Mouse (Mus musculus) embryonic facial prominence, embryonic 11.5 days (tissue): ENCODE results near the gene Efr3b. TPM values are rescaled to one million over a fixed set of nuclear protein-coding genes. Genes with fewer than 3 reads are reported as not detected.

Source experiments
- ATAC-seq: fragments of 200-750 bp; cut with Nextera tagmentation; replicated peaks from 2 replicates; pipeline ENCODE4 v1.8.0; 2017; ENCODE audit warnings: low read depth; ENCODE audit not compliant: insufficient number of reproducible peaks, low FRiP score, low TSS enrichment
- DNase-seq: peaks from one replicate; pipeline ENCODE4 v3.0.0-alpha.2; 2015; ENCODE audit warnings: low spot score
- H3K27ac ChIP-seq: fragments of 300-500 bp; sonication (generic); replicated peaks from 2 replicates; pipeline ENCODE4 v1.5.1; 2014; ENCODE audit warnings: mild to moderate bottlenecking, low read depth, low read length, control low read depth
- H3K27me3 ChIP-seq: fragments of 300-500 bp; sonication (generic); 2 replicates; pipeline ENCODE4 v1.6.1; 2014; ENCODE audit warnings: mild to moderate bottlenecking, low read length, moderate library complexity, mixed read lengths; ENCODE audit not compliant: control insufficient read depth, insufficient read depth
- H3K36me3 ChIP-seq: fragments of 300-500 bp; sonication (generic); replicated peaks from 2 replicates; pipeline ENCODE4 v1.6.1; 2014; ENCODE audit warnings: low read depth, mild to moderate bottlenecking, low read length, moderate library complexity, mixed read lengths; ENCODE audit not compliant: control insufficient read depth, insufficient read depth
- H3K4me1 ChIP-seq: fragments of 300-500 bp; sonication (generic); 2 replicates; pipeline ENCODE4 v1.6.1; 2014; ENCODE audit warnings: low read length, mixed read lengths; ENCODE audit not compliant: control insufficient read depth, insufficient read depth
- H3K4me2 ChIP-seq: fragments of 300-500 bp; sonication (generic); 2 replicates; pipeline ENCODE4 v1.6.1; 2014; ENCODE audit warnings: low read depth, mild to moderate bottlenecking, control low read depth, low read length, moderate library complexity
- H3K4me3 ChIP-seq: fragments of 300-500 bp; sonication (generic); 2 replicates; pipeline ENCODE4 v1.5.1; 2014; ENCODE audit warnings: low read depth, low read length, control low read depth
- H3K9ac ChIP-seq: fragments of 300-500 bp; sonication (generic); replicated peaks from 2 replicates; pipeline ENCODE4 v1.6.1; 2014; ENCODE audit warnings: mild to moderate bottlenecking, control low read depth, low read length
- H3K9me3 ChIP-seq: fragments of 300-500 bp; sonication (generic); replicated peaks from 2 replicates; pipeline ENCODE4 v1.6.1; 2016; ENCODE audit warnings: mild to moderate bottlenecking, low read length, inconsistent platforms, mixed read lengths; ENCODE audit not compliant: control insufficient read depth
- WGBS: fragments of 180-500 bp; shearing (Covaris S2); extraction: QIAGEN DNeasy Blood & Tissue Kit; methylation state at CpG from one replicate; pipeline ENCODE4 v1.1.7; 2014; 5-methylcytosine and 5-hydroxymethylcytosine counted together
- polyA plus RNA-seq: library from polyadenylated mRNA; unstranded; fragments of >200 nt; fragmentation: Nextera tagmentation; extraction: Ambion mirVana; gene quantifications from 2 replicates; pipeline ENCODE4 v1.2.1, GENCODE M21; 2014

Gene Efr3b
- polyA plus RNA-seq, 1 experiment from 2014 or later = 5.0 TPM

- Histone ChIP-seq H3K4me3 (no peak overlapping the region), H3K9me3 (no peaks in the 10 kb centered on the region), H3K4me1 (no peaks in the 10 kb centered on the region), H3K27ac (no peak overlapping the region), H3K4me2 (no peak overlapping the region), H3K9ac (no peak overlapping the region), H3K36me3 (no peaks in the 10 kb centered on the region), H3K27me3 (no peaks in the 10 kb centered on the region)
- 90% methylated on average over 5 of the region's 5 CpGs for WGBS
- ATAC-seq (no peak), DNase-seq (no peak)
Observed at GRCm38 (mm10) chr12:4000406-4000805, 38.3 kb downstream of the Efr3b start.

DNA sequence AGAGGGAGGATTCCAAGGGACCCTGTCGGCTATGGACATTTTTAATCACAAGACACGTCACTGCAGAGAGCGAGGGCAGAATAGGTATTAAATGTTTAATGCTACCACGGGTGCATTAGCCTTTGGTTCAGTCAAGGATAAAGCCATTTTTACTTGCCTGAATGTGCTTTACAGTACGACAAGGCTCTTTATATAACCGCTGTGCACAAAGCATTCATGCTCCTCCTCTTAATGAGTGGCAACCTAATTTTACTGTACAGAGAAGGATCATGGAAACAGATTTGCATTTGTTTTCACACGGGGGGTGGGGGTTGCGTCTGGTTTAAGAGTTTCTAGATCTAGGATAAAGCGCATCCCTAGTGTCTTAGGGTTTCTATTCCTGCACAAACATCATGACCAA lies 42.0 kb downstream of the Efr3b start:
- Histone ChIP-seq H3K4me2 (no peak overlapping the region), H3K4me3 (no peak overlapping the region), H3K9me3 (no peaks in the 10 kb centered on the region), H3K36me3 (no peaks in the 10 kb centered on the region), H3K9ac (no peak overlapping the region), H3K27ac (no peak overlapping the region), H3K27me3 (no peaks in the 10 kb centered on the region), H3K4me1 (no peaks in the 10 kb centered on the region)
- ATAC-seq (no peak), DNase-seq (no peak)
- WGBS = 86% methylated on average over 9 of the region's 9 CpGs

DNA sequence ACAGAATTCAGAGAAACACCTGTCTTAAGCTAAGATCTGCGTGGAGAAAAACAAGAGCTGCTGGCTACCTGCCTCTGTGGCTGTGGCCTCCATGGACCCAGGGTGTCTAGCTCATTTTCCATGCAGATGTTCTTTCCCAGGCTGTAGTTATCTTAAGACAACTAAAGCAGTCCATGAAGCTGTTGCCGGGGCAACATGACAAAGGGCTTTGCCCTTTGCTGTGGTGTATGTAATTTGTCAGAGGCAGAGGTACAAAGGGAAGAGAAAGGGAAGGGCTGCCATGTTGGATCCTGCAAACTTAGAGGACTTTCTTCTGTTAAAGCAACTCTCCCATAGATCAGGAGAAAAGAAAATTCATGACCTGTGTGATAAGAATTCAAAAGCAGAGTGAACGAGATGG lies 47.7 kb downstream of the Efr3b start:
- WGBS = 73% methylated on average over 3 of the region's 3 CpGs
- H3K27me3 ChIP-seq = no peaks in the 10 kb centered on the region
- ATAC-seq = no peak
- no peak overlapping the region for H3K4me2 ChIP-seq
- H3K4me3 ChIP-seq = no peak overlapping the region
- no peaks in the 10 kb centered on the region for H3K4me1 ChIP-seq
- no peak overlapping the region for H3K9ac ChIP-seq
- H3K36me3 ChIP-seq = no peaks in the 10 kb centered on the region
- no peak overlapping the region for H3K27ac ChIP-seq
- H3K9me3 ChIP-seq = no peaks in the 10 kb centered on the region
- no peak for DNase-seq

DNA sequence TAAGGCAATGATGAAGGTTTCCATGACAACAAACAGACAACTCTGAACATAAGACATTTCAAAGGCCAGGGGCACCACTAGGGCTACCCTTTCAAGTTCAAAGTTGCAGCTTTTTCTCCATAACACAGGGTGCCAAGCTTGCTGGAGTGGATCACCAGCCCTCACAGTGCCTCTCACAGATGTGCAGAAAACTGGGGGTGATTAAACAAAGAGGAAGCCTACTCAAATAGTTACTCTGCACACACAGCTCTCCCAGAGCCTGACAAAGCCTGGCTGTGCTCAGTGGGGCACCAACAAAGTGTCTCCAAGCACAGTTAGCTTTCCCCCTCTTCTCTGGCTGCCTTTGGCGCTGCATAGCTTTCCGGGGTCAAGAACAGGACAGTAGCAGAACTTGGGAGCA lies 48.8 kb downstream of the Efr3b start:
- ATAC-seq = no peak
- H3K27me3 ChIP-seq = no peaks in the 10 kb centered on the region
- no peaks in the 10 kb centered on the region for H3K4me1 ChIP-seq
- H3K9ac ChIP-seq = no peak overlapping the region
- no peaks in the 10 kb centered on the region for H3K36me3 ChIP-seq
- H3K4me3 ChIP-seq = no peak overlapping the region
- no peak for DNase-seq
- H3K27ac ChIP-seq = no peak overlapping the region
- H3K9me3 ChIP-seq = no peaks in the 10 kb centered on the region
- H3K4me2 ChIP-seq = no peak overlapping the region; the same call in 1 of the 2 replicates
- 60% methylated on average over 2 of the region's 2 CpGs for WGBS

GRCm38 (mm10) chr12:3984446-3984845 lies 54.3 kb downstream of the Efr3b start:
- Histone ChIP-seq H3K9me3 (no peaks in the 10 kb centered on the region), H3K4me1 (peaks cover 5% of the 10 kb centered on the region; the same call in 1 of the 2 replicates), H3K9ac (no peak overlapping the region), H3K4me2 (no peak overlapping the region), H3K4me3 (no peak overlapping the region), H3K27ac (no peak overlapping the region), H3K27me3 (no peaks in the 10 kb centered on the region), H3K36me3 (no peaks in the 10 kb centered on the region)
- 86% methylated on average over 9 of the region's 9 CpGs for whole genome bisulfite sequencing
- DNase-seq (no peak), ATAC-seq (no peak)

DNA sequence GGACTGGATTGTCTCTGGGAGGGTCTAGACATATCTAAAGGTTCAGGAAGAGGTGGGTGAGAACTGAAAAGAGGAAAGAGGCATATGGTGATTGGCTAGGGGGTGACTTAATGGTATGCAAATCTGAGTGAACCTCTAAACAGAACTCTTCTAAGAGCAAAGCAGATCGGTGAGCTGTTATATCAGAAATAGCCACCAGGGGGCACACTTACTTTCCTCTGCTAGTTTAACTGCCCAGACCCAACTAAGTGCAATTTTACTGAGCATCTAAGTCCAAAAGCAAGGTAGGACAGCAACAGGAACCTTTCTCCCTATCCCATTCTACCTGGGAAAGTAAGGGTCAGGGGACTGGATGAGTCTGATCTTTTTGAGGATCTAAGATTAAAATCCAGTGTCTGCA lies 55.0 kb downstream of the Efr3b start:
- WGBS = 4% methylated on average over 1 of the region's 1 CpGs
- no peak overlapping the region for H3K4me2 ChIP-seq
- no peaks in the 10 kb centered on the region for H3K36me3 ChIP-seq
- no peaks in the 10 kb centered on the region for H3K27me3 ChIP-seq
- ATAC-seq = no peak
- H3K4me3 ChIP-seq = no peak overlapping the region
- H3K27ac ChIP-seq = no peak overlapping the region
- H3K4me1 ChIP-seq = peaks cover 5% of the 10 kb centered on the region; the same call in 1 of the 2 replicates
- DNase-seq = peak; percentile 91
- no peaks in the 10 kb centered on the region for H3K9me3 ChIP-seq
- H3K9ac ChIP-seq = no peak overlapping the region

GRCm38 (mm10) chr12:3982257-3982656 lies 56.5 kb downstream of the Efr3b start:
- Histone ChIP-seq H3K4me1 (peaks cover 5% of the 10 kb centered on the region; the same call in 1 of the 2 replicates), H3K36me3 (no peaks in the 10 kb centered on the region), H3K4me3 (peak overlapping the region; percentile 47), H3K27ac (no peak overlapping the region), H3K4me2 (peak overlapping the region; percentile 90), H3K9me3 (no peaks in the 10 kb centered on the region), H3K9ac (no peak overlapping the region; the same call in none of the 2 replicates), H3K27me3 (no peaks in the 10 kb centered on the region)
- DNase-seq (peak; percentile 13), ATAC-seq (no peak)
- WGBS = 17% methylated on average over 6 of the region's 6 CpGs

GRCm38 (mm10) chr12:3981350-3982131 lies 57.2 kb downstream of the Efr3b start:
- Histone ChIP-seq H3K9me3 (no peaks in the 10 kb centered on the region), H3K4me2 (peak overlapping the region; percentile 90), H3K27ac (no peak overlapping the region), H3K9ac (peak overlapping the region; percentile 48), H3K36me3 (no peaks in the 10 kb centered on the region), H3K27me3 (no peaks in the 10 kb centered on the region), H3K4me1 (peaks cover 5% of the 10 kb centered on the region; the same call in 1 of the 2 replicates), H3K4me3 (peak overlapping the region; percentile 47)
- ATAC-seq (peak; percentile 92), DNase-seq (peak; percentile 91)
- under 1% methylated on average over 41 of the region's 41 CpGs for WGBS
